Mouse (Mus musculus): Measurements from ENCODE around the gene Trim44.

GRCm38 (mm10) chr2:102406324-102407304 is 1.0 kb downstream of the Trim44 start:
- TF ChIP-seq POLR2A (IDR thresholded peaks at IDR 0.05; ENCODE audit: borderline replicate concordance, control insufficient read depth, low read depth, low read length) (no peak), CTCF (IDR thresholded peaks at IDR 0.05; ENCODE audit: control insufficient read depth, insufficient read depth, low read length) (no peak)
